Mouse (Mus musculus) ES-E14 (cell line): ENCODE results near the gene H2al1a.
"Not testable (repeated sequence)": the region's sequence is repeated elsewhere in the genome, so short reads cannot be mapped to it uniquely, and the experiment has no call there.

Source experiments
- CHD2 ChIP-seq: IDR thresholded peaks from 2 replicates; pipeline ENCODE4 v1.6.1; 2014; ENCODE audit warnings: mild to moderate bottlenecking, low read depth, low read length, inconsistent platforms
- HCFC1 ChIP-seq: IDR thresholded peaks from 2 replicates; pipeline ENCODE4 v1.6.1; 2012; ENCODE audit warnings: low read length, inconsistent platforms, borderline replicate concordance; ENCODE audit not compliant: insufficient read depth
- MAFK ChIP-seq: IDR thresholded peaks from 2 replicates; pipeline ENCODE4 v1.6.1; 2014; ENCODE audit warnings: mild to moderate bottlenecking, low read depth, low read length, inconsistent platforms; ENCODE audit not compliant: insufficient read depth
- ZC3H11A ChIP-seq: IDR thresholded peaks from 2 replicates; pipeline ENCODE4 v1.6.1; 2012; ENCODE audit warnings: low read depth, mild to moderate bottlenecking, inconsistent platforms, low read length, borderline replicate concordance
- ZNF384 ChIP-seq: IDR thresholded peaks from 2 replicates; pipeline ENCODE4 v1.6.1; 2012; ENCODE audit warnings: low read depth, low read length, inconsistent platforms

- not testable (repeated sequence) for TF ChIP-seq ZC3H11A, CHD2, MAFK, HCFC1, ZNF384
These were observed 3.1 kb downstream of the H2al1a start, which contains the start of gene H2al1b for GRCm38 (mm10) chrX:11302132-11302531.
